Mouse (Mus musculus) midbrain, embryonic 11.5 days (tissue): ENCODE results near the gene Rab11b. TPM values are rescaled to one million over a fixed set of nuclear protein-coding genes. Genes with fewer than 3 reads are reported as not detected.

Experiments
- ATAC-seq: fragments of 200-750 bp; cut with Nextera tagmentation; 2 replicates; pipeline ENCODE4 v1.8.0; 2017; ENCODE audit warnings: moderate TSS enrichment, moderate library complexity; ENCODE audit not compliant: low FRiP score
- DNase-seq: peaks from one replicate; pipeline ENCODE4 v3.0.0; 2015; ENCODE audit warnings: low spot score; ENCODE audit errors: missing footprints
- H3K27ac ChIP-seq: fragments of 300-500 bp; sonication (generic); 2 replicates; pipeline ENCODE4 v1.5.1; 2014; ENCODE audit warnings: low read depth, low read length
- H3K27me3 ChIP-seq: fragments of 300-500 bp; sonication (generic); 2 replicates; pipeline ENCODE4 v1.6.1; 2014; ENCODE audit warnings: mild to moderate bottlenecking, low read length, moderate library complexity, mixed read lengths; ENCODE audit not compliant: control insufficient read depth, insufficient read depth
- H3K36me3 ChIP-seq: fragments of 300-500 bp; sonication (generic); 2 replicates; pipeline ENCODE4 v1.6.1; 2014; ENCODE audit warnings: mild to moderate bottlenecking, low read length, moderate library complexity, mixed read lengths; ENCODE audit not compliant: control insufficient read depth, insufficient read depth
- H3K4me1 ChIP-seq: fragments of 300-500 bp; sonication (generic); 2 replicates; pipeline ENCODE4 v1.6.1; 2014; ENCODE audit warnings: low read length; ENCODE audit not compliant: control insufficient read depth, insufficient read depth
- H3K4me2 ChIP-seq: fragments of 300-500 bp; sonication (generic); 2 replicates; pipeline ENCODE4 v1.6.1; 2014; ENCODE audit warnings: mild to moderate bottlenecking, moderate library complexity
- H3K4me3 ChIP-seq: fragments of 300-500 bp; sonication (generic); 2 replicates; pipeline ENCODE4 v1.5.1; 2014; ENCODE audit warnings: low read depth, low read length
- H3K9ac ChIP-seq: fragments of 300-500 bp; sonication (generic); 2 replicates; pipeline ENCODE4 v1.6.1; 2014; ENCODE audit warnings: low read length
- H3K9me3 ChIP-seq: fragments of 300-500 bp; sonication (generic); 2 replicates; pipeline ENCODE4 v1.6.1; 2016; ENCODE audit warnings: low read length; ENCODE audit not compliant: control insufficient read depth
- WGBS: fragments of 180-500 bp; shearing (Covaris S2); extraction: QIAGEN DNeasy Blood & Tissue Kit; methylation state at CpG from one replicate; pipeline ENCODE4 v1.1.7; 2014; 5-methylcytosine and 5-hydroxymethylcytosine counted together
- polyA plus RNA-seq: library from polyadenylated mRNA; unstranded; fragments of >200 nt; fragmentation: Nextera tagmentation; extraction: Ambion mirVana; gene quantifications from 2 replicates; pipeline ENCODE4 v1.2.1, GENCODE M21; 2014

Rab11b gene
- polyA plus RNA-seq, result 295 and 314 TPM in 2 replicates

- 3% methylated on average over 35 of the region's 35 CpGs for WGBS
Observed at GRCm38 (mm10) chr17:33760255-33761165, at the start of gene Rab11b. Rab11b (minus strand) TSS chr17:33760530.

GRCm38 (mm10) chr17:33808192-33808591 lies 47.9 kb upstream of the Rab11b start:
- H3K9me3 ChIP-seq, result no peaks in the 10 kb centered on the region
- no peak for ATAC-seq
- peaks cover 3% of the 10 kb centered on the region; the same call in 1 of the 2 replicates for H3K27me3 ChIP-seq
- no peaks in the 10 kb centered on the region for H3K36me3 ChIP-seq
- no peak overlapping the region for H3K27ac ChIP-seq
- H3K4me3 ChIP-seq, result no peak overlapping the region
- DNase-seq, result no peak
- H3K9ac ChIP-seq, result no peak overlapping the region
- H3K4me2 ChIP-seq, result no peak overlapping the region
- 0 out of 2 replicates have a peak, but pooled peaks cover 2% of the 10 kb centered on the region for H3K4me1 ChIP-seq
- WGBS, result 42% methylated on average over 10 of the region's 10 CpGs

More at GRCm38 (mm10) chr17:33760255-33761165, at the start of gene Rab11b:
- Histone ChIP-seq H3K4me3 (peak within 1 kb of the TSS; percentile 83), H3K9ac (peak within 1 kb of the TSS; percentile 97), H3K27ac (peak within 1 kb of the TSS; percentile 98), H3K4me1 (peaks cover 29% of the 10 kb centered on the region), H3K27me3 (no peaks in the 10 kb centered on the region), H3K9me3 (no peaks in the 10 kb centered on the region), H3K4me2 (peak within 1 kb of the TSS; percentile 80), H3K36me3 (no peaks in the 10 kb centered on the region)
- peak; percentile 100 for DNase-seq
- peak; percentile 99 for ATAC-seq

- DNase-seq (no peak), ATAC-seq (no peak)
- no peak overlapping the region for H3K27ac ChIP-seq
- H3K27me3 ChIP-seq, result peaks cover 3% of the 10 kb centered on the region; the same call in 1 of the 2 replicates
- no peaks in the 10 kb centered on the region for H3K9me3 ChIP-seq
- H3K4me1 ChIP-seq, result 0 out of 2 replicates have a peak, but pooled peaks cover 2% of the 10 kb centered on the region
- WGBS, result 61% methylated on average over 8 of the region's 9 CpGs
- no peak overlapping the region for H3K9ac ChIP-seq
- no peak overlapping the region for H3K4me3 ChIP-seq
- H3K4me2 ChIP-seq, result no peak overlapping the region
- H3K36me3 ChIP-seq, result no peaks in the 10 kb centered on the region
Observed at GRCm38 (mm10) chr17:33807181-33807888, 47.0 kb upstream of the Rab11b start.

GRCm38 (mm10) chr17:33804745-33805144 lies 44.4 kb upstream of the Rab11b start:
- Histone ChIP-seq H3K9me3 (no peaks in the 10 kb centered on the region), H3K27me3 (no peaks in the 10 kb centered on the region), H3K36me3 (no peaks in the 10 kb centered on the region), H3K4me3 (no peak overlapping the region), H3K4me2 (no peak overlapping the region), H3K4me1 (no peaks in the 10 kb centered on the region), H3K9ac (no peak overlapping the region), H3K27ac (no peak overlapping the region)
- no peak for DNase-seq
- 48% methylated on average over 1 of the region's 1 CpGs for WGBS
- ATAC-seq, result no peak

- WGBS, result 67% methylated on average over 4 of the region's 4 CpGs
- Histone ChIP-seq H3K27me3 (no peaks in the 10 kb centered on the region), H3K9ac (no peak overlapping the region), H3K4me2 (no peak overlapping the region), H3K27ac (no peak overlapping the region), H3K4me1 (no peaks in the 10 kb centered on the region), H3K9me3 (no peaks in the 10 kb centered on the region), H3K4me3 (no peak overlapping the region), H3K36me3 (no peaks in the 10 kb centered on the region)
- DNase-seq (no peak), ATAC-seq (no peak)
Observed at GRCm38 (mm10) chr17:33804205-33804604, 43.9 kb upstream of the Rab11b start.

- ATAC-seq, result no peak
- Histone ChIP-seq H3K9ac (no peak overlapping the region), H3K9me3 (no peaks in the 10 kb centered on the region), H3K27ac (no peak overlapping the region), H3K36me3 (no peaks in the 10 kb centered on the region), H3K4me3 (no peak overlapping the region), H3K4me2 (no peak overlapping the region), H3K4me1 (no peaks in the 10 kb centered on the region), H3K27me3 (no peaks in the 10 kb centered on the region)
- DNase-seq, result peak; percentile 90
- 13% methylated on average over 2 of the region's 2 CpGs for WGBS
Observed at GRCm38 (mm10) chr17:33802221-33802620, 41.9 kb upstream of the Rab11b start.

- ATAC-seq (no peak), DNase-seq (no peak)
- Histone ChIP-seq H3K36me3 (no peaks in the 10 kb centered on the region), H3K9ac (no peak overlapping the region), H3K27me3 (no peaks in the 10 kb centered on the region), H3K4me3 (no peak overlapping the region), H3K4me2 (no peak overlapping the region), H3K27ac (no peak overlapping the region), H3K9me3 (no peaks in the 10 kb centered on the region), H3K4me1 (no peaks in the 10 kb centered on the region)
- 70% methylated on average over 1 of the region's 1 CpGs for WGBS
Observed at GRCm38 (mm10) chr17:33799277-33799676, 38.9 kb upstream of the Rab11b start.

- no peak overlapping the region for H3K9ac ChIP-seq
- H3K4me2 ChIP-seq, result no peak overlapping the region
- DNase-seq (no peak), ATAC-seq (no peak)
- H3K27me3 ChIP-seq, result no peaks in the 10 kb centered on the region
- H3K9me3 ChIP-seq, result no peaks in the 10 kb centered on the region
- 63% methylated on average over 3 of the region's 3 CpGs for WGBS
- H3K27ac ChIP-seq, result no peak overlapping the region
- H3K36me3 ChIP-seq, result no peaks in the 10 kb centered on the region
- no peak overlapping the region for H3K4me3 ChIP-seq
- H3K4me1 ChIP-seq, result no peaks in the 10 kb centered on the region
Observed at GRCm38 (mm10) chr17:33798306-33798705, 38.0 kb upstream of the Rab11b start.

- Histone ChIP-seq H3K4me3 (no peak overlapping the region), H3K27me3 (no peaks in the 10 kb centered on the region), H3K4me1 (no peaks in the 10 kb centered on the region), H3K9me3 (no peaks in the 10 kb centered on the region), H3K4me2 (no peak overlapping the region), H3K36me3 (no peaks in the 10 kb centered on the region), H3K9ac (no peak overlapping the region), H3K27ac (no peak overlapping the region)
- WGBS, result 87% methylated on average over 4 of the region's 4 CpGs
- ATAC-seq (no peak), DNase-seq (no peak)
Observed at GRCm38 (mm10) chr17:33788732-33789131, 28.4 kb upstream of the Rab11b start.
